Mouse (Mus musculus) MEL (cell line): Measurements from ENCODE around the gene Ehmt2. TPM values are rescaled to one million over a fixed set of nuclear protein-coding genes. Genes with fewer than 3 reads are reported as not detected.

Experiments used
- DNase-seq: peaks from one replicate; pipeline ENCODE4 v3.0.0; 2011; ENCODE audit warnings: low read depth, low spot score
- H3K27ac ChIP-seq: 2 replicates; pipeline ENCODE4 v1.5.1; 2012; ENCODE audit warnings: low read depth, mild to moderate bottlenecking, control low read depth, low read length, moderate library complexity; ENCODE audit not compliant: control insufficient read depth
- H3K27me3 ChIP-seq, 2 experiments: fragments of 150-350 bp in 1 of 2; sonication (generic) in 1 of 2; 2 replicates each; pipeline ENCODE4 v1.6.1; 2012; ENCODE audit warnings: low read length in 2 of 2, mild to moderate bottlenecking in 2 of 2, improper control_type of control experiment in 1 of 2, moderate library complexity in 1 of 2; ENCODE audit not compliant: insufficient read depth in 2 of 2, control insufficient read depth in 1 of 2
- H3K36me3 ChIP-seq, 2 experiments: 2 replicates each; pipeline ENCODE4 v1.6.1; 2012 to 2014; ENCODE audit warnings: low read length in 2 of 2, improper control_type of control experiment in 1 of 2, inconsistent platforms in 1 of 2, mild to moderate bottlenecking in 1 of 2; ENCODE audit not compliant: insufficient read depth in 2 of 2, control insufficient read depth in 1 of 2
- H3K4me1 ChIP-seq, 2 experiments: fragments of 150-350 bp in 1 of 2; sonication (generic) in 1 of 2; 2 replicates each; pipeline ENCODE4 v1.6.1; 2012; ENCODE audit warnings: low read length in 2 of 2, improper control_type of control experiment in 1 of 2, mild to moderate bottlenecking in 1 of 2; ENCODE audit not compliant: insufficient read depth in 2 of 2, control insufficient read depth in 1 of 2
- H3K4me3 ChIP-seq, 2 experiments: fragments of 150-350 bp in 1 of 2; sonication (generic) in 1 of 2; 2 replicates each; pipeline ENCODE4 v1.5.1; 2012; ENCODE audit warnings: low read depth in 2 of 2, low read length in 2 of 2, mild to moderate bottlenecking in 2 of 2, moderate library complexity in 2 of 2, control low read depth in 1 of 2, improper control_type of control experiment in 1 of 2; ENCODE audit not compliant: control insufficient read depth in 1 of 2, insufficient read depth in 1 of 2
- H3K79me2 ChIP-seq: 2 replicates; pipeline ENCODE4 v1.6.1; 2012; ENCODE audit warnings: mild to moderate bottlenecking, low read length, moderate library complexity; ENCODE audit not compliant: control insufficient read depth, poor library complexity, insufficient read depth
- H3K9ac ChIP-seq: 2 replicates; pipeline ENCODE4 v1.6.1; 2012; ENCODE audit warnings: low read depth, mild to moderate bottlenecking, control low read depth, low read length, moderate library complexity; ENCODE audit not compliant: control insufficient read depth, poor library complexity, severe bottlenecking
- H3K9me3 ChIP-seq: fragments of 150-350 bp; sonication (generic); replicated peaks from 2 replicates; pipeline ENCODE4 v1.6.1; 2012; ENCODE audit warnings: mild to moderate bottlenecking, low read length, improper control_type of control experiment, moderate library complexity; ENCODE audit not compliant: insufficient read depth
- CHD1 ChIP-seq: IDR thresholded peaks from 2 replicates; pipeline ENCODE4 v1.6.1; 2012; ENCODE audit warnings: low read depth, mild to moderate bottlenecking, inconsistent platforms, low read length, improper control_type of control experiment
- CHD2 ChIP-seq: IDR thresholded peaks from 2 replicates; pipeline ENCODE4 v1.6.1; 2011; ENCODE audit warnings: low read length, improper control_type of control experiment
- CTCF ChIP-seq, 3 experiments: IDR thresholded peaks in 2 of 3; conservative IDR thresholded peaks in 1 of 3; 2 replicates each; pipeline ENCODE4 v1.5.1; 2011 to 2012; ENCODE audit warnings: low read length in 3 of 3, low read depth in 2 of 3, mild to moderate bottlenecking in 2 of 3, improper control_type of control experiment in 1 of 3, inconsistent platforms in 1 of 3, mixed read lengths in 1 of 3, moderate library complexity in 1 of 3; ENCODE audit not compliant: control insufficient read depth in 1 of 3, insufficient read depth in 1 of 3, poor library complexity in 1 of 3, severe bottlenecking in 1 of 3
- E2F4 ChIP-seq: IDR thresholded peaks from 2 replicates; pipeline ENCODE4 v1.6.1; 2011; ENCODE audit warnings: low read depth, low read length, improper control_type of control experiment, borderline replicate concordance
- GABPA ChIP-seq: IDR thresholded peaks from 2 replicates; pipeline ENCODE4 v1.6.1; 2012; ENCODE audit warnings: low read depth, mild to moderate bottlenecking, inconsistent platforms, low read length, improper control_type of control experiment, moderate library complexity
- GATA1 ChIP-seq: IDR thresholded peaks from 2 replicates; pipeline ENCODE4 v1.6.1; 2011; ENCODE audit warnings: low read depth, low read length, improper control_type of control experiment
- HCFC1 ChIP-seq: IDR thresholded peaks from 2 replicates; pipeline ENCODE4 v1.6.1; 2012; ENCODE audit warnings: low read depth, mild to moderate bottlenecking, inconsistent platforms, low read length, improper control_type of control experiment, moderate library complexity
- JUND ChIP-seq: IDR thresholded peaks from 2 replicates; pipeline ENCODE4 v1.6.1; 2011; ENCODE audit warnings: low read depth, mild to moderate bottlenecking, improper control_type of control experiment, low read length
- MAFK ChIP-seq: IDR thresholded peaks from 2 replicates; pipeline ENCODE4 v1.6.1; 2011; ENCODE audit warnings: low read depth, mild to moderate bottlenecking, low read length, improper control_type of control experiment, borderline replicate concordance
- MEF2A ChIP-seq: IDR thresholded peaks from 2 replicates; pipeline ENCODE4 v1.6.1; 2014; ENCODE audit warnings: low read depth, mild to moderate bottlenecking, inconsistent platforms, low read length, improper control_type of control experiment; ENCODE audit not compliant: poor library complexity, insufficient replicate concordance, severe bottlenecking; ENCODE audit errors: extremely low read depth
- MYB ChIP-seq: IDR thresholded peaks from 2 replicates; pipeline ENCODE4 v1.6.1; 2011; ENCODE audit warnings: mild to moderate bottlenecking, low read depth, low read length, improper control_type of control experiment
- MYC ChIP-seq: IDR thresholded peaks from 2 replicates; pipeline ENCODE4 v1.6.1; 2011; ENCODE audit warnings: low read depth, mild to moderate bottlenecking, low read length, improper control_type of control experiment, moderate library complexity
- NELFE ChIP-seq: IDR thresholded peaks from 2 replicates; pipeline ENCODE4 v1.6.1; 2011; ENCODE audit warnings: low read depth, low read length, improper control_type of control experiment
- NRF1 ChIP-seq: IDR thresholded peaks from 2 replicates; pipeline ENCODE4 v1.6.1; 2014; ENCODE audit warnings: low read depth, mild to moderate bottlenecking, inconsistent platforms, low read length, improper control_type of control experiment, moderate library complexity; ENCODE audit not compliant: poor library complexity, insufficient read depth, severe bottlenecking
- POLR2A ChIP-seq, 2 experiments: IDR thresholded peaks; 2 replicates each; pipeline ENCODE4 v1.6.1; 2011 to 2012; ENCODE audit warnings: low read length in 2 of 2, mild to moderate bottlenecking in 2 of 2, control low read depth in 1 of 2, improper control_type of control experiment in 1 of 2, low read depth in 1 of 2, moderate library complexity in 1 of 2; ENCODE audit not compliant: control insufficient read depth in 1 of 2, insufficient read depth in 1 of 2, poor library complexity in 1 of 2
- POLR2AphosphoS5 ChIP-seq: IDR thresholded peaks from 2 replicates; pipeline ENCODE4 v1.6.1; 2012; ENCODE audit warnings: low read depth, borderline replicate concordance, mild to moderate bottlenecking, inconsistent platforms, low read length, moderate library complexity, mixed read lengths
- RAD21 ChIP-seq: IDR thresholded peaks from 2 replicates; pipeline ENCODE4 v1.6.1; 2011; ENCODE audit warnings: mild to moderate bottlenecking, low read depth, low read length, improper control_type of control experiment
- RCOR1 ChIP-seq: IDR thresholded peaks from 2 replicates; pipeline ENCODE4 v1.6.1; 2012; ENCODE audit warnings: low read depth, mild to moderate bottlenecking, inconsistent platforms, low read length, improper control_type of control experiment
- SIN3A ChIP-seq: IDR thresholded peaks from 2 replicates; pipeline ENCODE4 v1.6.1; 2012; ENCODE audit warnings: low read length, improper control_type of control experiment, inconsistent platforms
- SMC3 ChIP-seq: IDR thresholded peaks from 2 replicates; pipeline ENCODE4 v1.6.1; 2011; ENCODE audit warnings: low read depth, low read length, improper control_type of control experiment
- TAL1 ChIP-seq: IDR thresholded peaks from 2 replicates; pipeline ENCODE4 v1.6.1; 2012; ENCODE audit warnings: mild to moderate bottlenecking, inconsistent platforms, low read length, moderate library complexity, mixed read lengths
- TBP ChIP-seq: IDR thresholded peaks from 2 replicates; pipeline ENCODE4 v1.8.0; 2011; ENCODE audit warnings: low read depth, low read length, improper control_type of control experiment
- UBTF ChIP-seq: IDR thresholded peaks from 2 replicates; pipeline ENCODE4 v1.6.1; 2012; ENCODE audit warnings: low read depth, mild to moderate bottlenecking, inconsistent platforms, low read length, improper control_type of control experiment, moderate library complexity, borderline replicate concordance; ENCODE audit not compliant: insufficient read depth
- USF1 ChIP-seq: IDR thresholded peaks from 2 replicates; pipeline ENCODE4 v1.6.1; 2014; ENCODE audit warnings: low read depth, mild to moderate bottlenecking, inconsistent platforms, low read length, improper control_type of control experiment, moderate library complexity
- USF2 ChIP-seq, 2 experiments: IDR thresholded peaks; 2 replicates each; pipeline ENCODE4 v1.6.1; 2011 to 2012; ENCODE audit warnings: improper control_type of control experiment in 2 of 2, low read length in 2 of 2, borderline replicate concordance in 1 of 2, inconsistent platforms in 1 of 2, low read depth in 1 of 2, mild to moderate bottlenecking in 1 of 2; ENCODE audit not compliant: insufficient read depth in 1 of 2
- ZC3H11A ChIP-seq: IDR thresholded peaks from 2 replicates; pipeline ENCODE4 v1.6.1; 2012; ENCODE audit warnings: low read depth, mild to moderate bottlenecking, inconsistent platforms, low read length, improper control_type of control experiment
- ZMIZ1 ChIP-seq: IDR thresholded peaks from 2 replicates; pipeline ENCODE4 v1.6.1; 2012; ENCODE audit warnings: low read depth, mild to moderate bottlenecking, inconsistent platforms, low read length, improper control_type of control experiment, moderate library complexity
- ZNF384 ChIP-seq: IDR thresholded peaks from 2 replicates; pipeline ENCODE4 v1.6.1; 2012; ENCODE audit warnings: low read depth, mild to moderate bottlenecking, inconsistent platforms, low read length, improper control_type of control experiment
- polyA plus RNA-seq, 2 experiments: library from polyadenylated mRNA; stranded (reverse) in 1 of 2; unstranded in 1 of 2; fragments of >175 nt in 1 of 2; fragments of >200 nt in 1 of 2; gene quantifications; 2 replicates each; pipeline versions ENCODE4 v1.2.1 to v1.2.4; 2012; ENCODE audit warnings: low replicate concordance in 2 of 2, low read depth in 1 of 2; ENCODE audit not compliant: insufficient read length in 2 of 2, insufficient read depth in 1 of 2, missing spikeins in 1 of 2
- total RNA-seq: library from RNA; depleted of rRNA; stranded (reverse); fragments of 300-350 nt; gene quantifications from 2 replicates; pipeline ENCODE4 v1.2.3, GENCODE M21; 2012

The Ehmt2 gene
- total and polyA plus RNA-seq, 3 experiments = 66.6 to 113 TPM; not detected in 1

DNA sequence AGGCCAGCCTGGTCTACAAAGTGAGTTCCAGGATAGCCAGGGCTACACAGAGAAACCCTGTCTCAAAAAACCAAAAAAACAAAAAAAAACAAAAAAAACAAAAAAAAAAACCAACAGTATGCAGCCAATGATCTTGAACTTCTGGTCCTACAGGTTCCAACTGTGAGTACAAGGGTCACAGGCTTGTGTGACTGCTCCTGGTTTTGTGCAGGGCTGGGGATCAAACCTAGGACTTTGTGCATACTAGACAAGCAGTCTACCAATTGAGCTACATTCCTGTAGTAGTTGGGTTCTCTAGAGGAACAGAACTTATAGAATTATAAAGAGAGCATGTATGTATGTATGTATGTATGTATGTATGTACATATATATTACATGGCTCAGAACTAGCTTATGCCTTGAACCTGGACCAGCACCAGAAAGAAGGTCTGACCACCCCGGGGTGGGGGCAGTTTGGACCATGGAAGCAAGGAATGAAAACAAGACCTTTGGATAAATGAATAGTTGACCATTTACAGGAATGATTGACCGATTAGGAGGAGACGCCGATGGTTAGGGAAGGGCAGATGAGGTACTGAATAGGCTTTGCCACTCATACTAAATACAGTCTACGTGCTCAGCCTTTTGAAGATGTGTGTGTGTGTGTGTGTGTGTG is 48.3 kb downstream of the Ehmt2 start:
- Histone ChIP-seq H3K4me1 (peaks cover 2 to 5% of the 10 kb centered on the region in 2 experiments; a peak in 3 of 4 replicates), H3K79me2 (peaks cover 15% of the 10 kb centered on the region), H3K27ac (no peak overlapping the region), H3K9ac (no peak overlapping the region), H3K9me3 (no peaks in the 10 kb centered on the region), H3K36me3 (peaks cover 0 to 19% of the 10 kb centered on the region in 2 experiments; a peak in 3 of 4 replicates), H3K27me3 (no peaks in the 10 kb centered on the region), H3K4me3 (no peak overlapping the region)
- TF ChIP-seq CTCF (IDR thresholded peaks at IDR 0.05 in 2 of 3, conservative IDR thresholded peaks at IDR 0.05 in 1 of 3; ENCODE audit: control insufficient read depth in 1 of 3, insufficient read depth in 1 of 3, low read depth in 2 of 3, low read length in 3 of 3, poor library complexity in 1 of 3, severe bottlenecking in 1 of 3) = no peak
- TF ChIP-seq RCOR1 = no peak
- no peak for TF ChIP-seq SMC3
- TF ChIP-seq ZC3H11A = no peak
- TF ChIP-seq MEF2A = no peak
- no peak for TF ChIP-seq MAFK
- no peak for TF ChIP-seq GATA1
- TF ChIP-seq USF1 = no peak
- TF ChIP-seq SIN3A = no peak
- no peak for TF ChIP-seq UBTF
- TF ChIP-seq MYC = no peak
- no peak for TF ChIP-seq JUND
- no peak for TF ChIP-seq POLR2A (IDR thresholded peaks at IDR 0.05; ENCODE audit: control insufficient read depth in 1 of 2, insufficient read depth in 1 of 2, low read depth in 1 of 2, low read length in 2 of 2, poor library complexity in 1 of 2)
- DNase-seq = no peak

- peak; percentile 64 for DNase-seq
- H3K4me3 ChIP-seq = no peak overlapping the region
- H3K36me3 ChIP-seq = peaks cover 0 to 19% of the 10 kb centered on the region in 2 experiments; a peak in 3 of 4 replicates
- peaks cover 22% of the 10 kb centered on the region for H3K79me2 ChIP-seq
- H3K27me3 ChIP-seq = no peaks in the 10 kb centered on the region
- H3K27ac ChIP-seq = no peak overlapping the region
- H3K9ac ChIP-seq = no peak overlapping the region
- no peaks in the 10 kb centered on the region for H3K9me3 ChIP-seq
- peaks cover 2 to 5% of the 10 kb centered on the region in 2 experiments; a peak in 3 of 4 replicates for H3K4me1 ChIP-seq
- TF ChIP-seq CHD1 (no peak), RAD21 (peak; percentile 51), USF1 (no peak), ZMIZ1 (no peak), NRF1 (no peak), ZNF384 (0 out of 2 replicates have a peak, but pooled peaks have one; percentile 37), GATA1 (no peak), POLR2A (IDR thresholded peaks at IDR 0.05; ENCODE audit: control insufficient read depth in 1 of 2, insufficient read depth in 1 of 2, low read depth in 1 of 2, low read length in 2 of 2, poor library complexity in 1 of 2) (no peak), GABPA (no peak), POLR2AphosphoS5 (no peak), E2F4 (no peak), CHD2 (no peak), RCOR1 (no peak), CTCF (IDR thresholded peaks at IDR 0.05 in 2 of 3, conservative IDR thresholded peaks at IDR 0.05 in 1 of 3; ENCODE audit: control insufficient read depth in 1 of 3, insufficient read depth in 1 of 3, low read depth in 2 of 3, low read length in 3 of 3, poor library complexity in 1 of 3, severe bottlenecking in 1 of 3) (peak; percentile 32 to 55 (median 55)), MEF2A (no peak), MAFK (no peak), SMC3 (peak; percentile 49; the same call in 1 of the 2 replicates), HCFC1 (no peak), TAL1 (no peak), NELFE (no peak), TBP (no peak), MYB (no peak), JUND (no peak), USF2 (IDR thresholded peaks at IDR 0.05; ENCODE audit: borderline replicate concordance in 1 of 2, insufficient read depth in 1 of 2, low read depth in 1 of 2, low read length in 2 of 2) (no peak)
Observed at GRCm38 (mm10) chr17:34947606-34948005, 49.3 kb downstream of the Ehmt2 start.
